Mouse (Mus musculus): Measurements from ENCODE around the gene Rnls. TPM values are rescaled to one million over a fixed set of nuclear protein-coding genes. Genes with fewer than 3 reads are reported as not detected.
A peak's percentile ranks its signal among the peaks of the same experiment; 100 is the strongest.

Rnls gene
- total and polyA plus RNA-seq, 3 experiments: not detected

GRCm38 (mm10) chr19:33270231-33270630 lies 121.9 kb downstream of the Rnls start:
- DNase-seq (ENCODE audit: low spot score): no peak
- TF ChIP-seq POLR2AphosphoS5 (IDR thresholded peaks at IDR 0.05; ENCODE audit: insufficient replicate concordance, low read depth, low read length): no peak
- TF ChIP-seq GATA1 (IDR thresholded peaks at IDR 0.05; ENCODE audit: borderline replicate concordance, low read length): no peak
- TF ChIP-seq GATA2 (IDR thresholded peaks at IDR 0.05; ENCODE audit: borderline replicate concordance, low read depth, low read length): no peak
- TF ChIP-seq TAL1 (conservative IDR thresholded peaks at IDR 0.05; ENCODE audit: low read depth, low read length): no peak
- TF ChIP-seq CTCF (IDR thresholded peaks at IDR 0.05; ENCODE audit: low read depth, low read length): no peak
- Histone ChIP-seq H3K27me3 (ENCODE audit: insufficient read depth, low read length) (no peaks in the 10 kb centered on the region; the same call in 1 of the 2 replicates), H3K4me3 (ENCODE audit: low read depth, low read length) (no peak overlapping the region), H3K36me3 (replicated peaks) (no peaks in the 10 kb centered on the region), H3K9me3 (replicated peaks) (no peaks in the 10 kb centered on the region), H3K4me1 (ENCODE audit: insufficient read depth, low read depth, low read length) (no peaks in the 10 kb centered on the region)
- no peak for ATAC-seq (ENCODE audit: extremely low read depth, insufficient number of reproducible peaks, low FRiP score, poor library complexity, severe bottlenecking)

- ATAC-seq (ENCODE audit: extremely low read depth, insufficient number of reproducible peaks, low FRiP score, poor library complexity, severe bottlenecking): no peak
- Histone ChIP-seq H3K27me3 (ENCODE audit: insufficient read depth, low read length) (no peaks in the 10 kb centered on the region; the same call in 1 of the 2 replicates), H3K36me3 (replicated peaks) (no peaks in the 10 kb centered on the region), H3K4me3 (ENCODE audit: low read depth, low read length) (no peak overlapping the region), H3K4me1 (ENCODE audit: insufficient read depth, low read depth, low read length) (no peaks in the 10 kb centered on the region), H3K9me3 (replicated peaks) (no peaks in the 10 kb centered on the region)
- DNase-seq (ENCODE audit: low spot score): peak; percentile 2
- TF ChIP-seq CTCF (IDR thresholded peaks at IDR 0.05; ENCODE audit: low read depth, low read length) (peak; percentile 88), GATA1 (IDR thresholded peaks at IDR 0.05; ENCODE audit: borderline replicate concordance, low read length) (no peak), GATA2 (IDR thresholded peaks at IDR 0.05; ENCODE audit: borderline replicate concordance, low read depth, low read length) (no peak), POLR2AphosphoS5 (IDR thresholded peaks at IDR 0.05; ENCODE audit: insufficient replicate concordance, low read depth, low read length) (no peak), TAL1 (conservative IDR thresholded peaks at IDR 0.05; ENCODE audit: low read depth, low read length) (no peak)
Observed at GRCm38 (mm10) chr19:33268044-33268443, 124.1 kb downstream of the Rnls start.

GRCm38 (mm10) chr19:33265245-33265644 lies 126.8 kb downstream of the Rnls start:
- Histone ChIP-seq H3K4me3 (ENCODE audit: low read depth, low read length) (no peak overlapping the region), H3K36me3 (replicated peaks) (no peaks in the 10 kb centered on the region), H3K4me1 (ENCODE audit: insufficient read depth, low read depth, low read length) (no peaks in the 10 kb centered on the region), H3K27me3 (ENCODE audit: insufficient read depth, low read length) (peaks cover 4% of the 10 kb centered on the region; the same call in 1 of the 2 replicates), H3K9me3 (replicated peaks) (no peaks in the 10 kb centered on the region)
- TF ChIP-seq GATA1 (IDR thresholded peaks at IDR 0.05; ENCODE audit: borderline replicate concordance, low read length): no peak
- no peak for TF ChIP-seq TAL1 (conservative IDR thresholded peaks at IDR 0.05; ENCODE audit: low read depth, low read length)
- TF ChIP-seq POLR2AphosphoS5 (IDR thresholded peaks at IDR 0.05; ENCODE audit: insufficient replicate concordance, low read depth, low read length): no peak
- TF ChIP-seq GATA2 (IDR thresholded peaks at IDR 0.05; ENCODE audit: borderline replicate concordance, low read depth, low read length): no peak
- no peak for TF ChIP-seq CTCF (IDR thresholded peaks at IDR 0.05; ENCODE audit: low read depth, low read length)
- no peak for ATAC-seq (ENCODE audit: extremely low read depth, insufficient number of reproducible peaks, low FRiP score, poor library complexity, severe bottlenecking)
- DNase-seq (ENCODE audit: low spot score): no peak

- no peak for DNase-seq (ENCODE audit: low spot score)
- TF ChIP-seq POLR2AphosphoS5 (IDR thresholded peaks at IDR 0.05; ENCODE audit: insufficient replicate concordance, low read depth, low read length) (no peak), GATA2 (IDR thresholded peaks at IDR 0.05; ENCODE audit: borderline replicate concordance, low read depth, low read length) (no peak), CTCF (IDR thresholded peaks at IDR 0.05; ENCODE audit: low read depth, low read length) (no peak), GATA1 (IDR thresholded peaks at IDR 0.05; ENCODE audit: borderline replicate concordance, low read length) (no peak), TAL1 (conservative IDR thresholded peaks at IDR 0.05; ENCODE audit: low read depth, low read length) (no peak)
- H3K4me3 ChIP-seq (ENCODE audit: low read depth, low read length): no peak overlapping the region
- no peaks in the 10 kb centered on the region for H3K9me3 ChIP-seq (replicated peaks)
- no peaks in the 10 kb centered on the region for H3K36me3 ChIP-seq (replicated peaks)
- peaks cover 4% of the 10 kb centered on the region; the same call in 1 of the 2 replicates for H3K27me3 ChIP-seq (ENCODE audit: insufficient read depth, low read length)
- no peak for ATAC-seq (ENCODE audit: extremely low read depth, insufficient number of reproducible peaks, low FRiP score, poor library complexity, severe bottlenecking)
- no peaks in the 10 kb centered on the region for H3K4me1 ChIP-seq (ENCODE audit: insufficient read depth, low read depth, low read length)
Observed at GRCm38 (mm10) chr19:33264224-33264993, 127.7 kb downstream of the Rnls start.

GRCm38 (mm10) chr19:33262421-33262820 lies 129.7 kb downstream of the Rnls start:
- TF ChIP-seq CTCF (IDR thresholded peaks at IDR 0.05; ENCODE audit: low read depth, low read length) (no peak), POLR2AphosphoS5 (IDR thresholded peaks at IDR 0.05; ENCODE audit: insufficient replicate concordance, low read depth, low read length) (no peak), TAL1 (conservative IDR thresholded peaks at IDR 0.05; ENCODE audit: low read depth, low read length) (no peak), GATA2 (IDR thresholded peaks at IDR 0.05; ENCODE audit: borderline replicate concordance, low read depth, low read length) (no peak), GATA1 (IDR thresholded peaks at IDR 0.05; ENCODE audit: borderline replicate concordance, low read length) (no peak)
- H3K4me3 ChIP-seq (ENCODE audit: low read depth, low read length): no peak overlapping the region
- peaks cover 4% of the 10 kb centered on the region; the same call in 1 of the 2 replicates for H3K27me3 ChIP-seq (ENCODE audit: insufficient read depth, low read length)
- H3K9me3 ChIP-seq (replicated peaks): no peaks in the 10 kb centered on the region
- DNase-seq (ENCODE audit: low spot score) (no peak), ATAC-seq (ENCODE audit: extremely low read depth, insufficient number of reproducible peaks, low FRiP score, poor library complexity, severe bottlenecking) (no peak)
- H3K36me3 ChIP-seq (replicated peaks): no peaks in the 10 kb centered on the region
- no peaks in the 10 kb centered on the region for H3K4me1 ChIP-seq (ENCODE audit: insufficient read depth, low read depth, low read length)

- Histone ChIP-seq H3K27me3 (ENCODE audit: insufficient read depth, low read length) (peaks cover 4% of the 10 kb centered on the region; the same call in 1 of the 2 replicates), H3K36me3 (replicated peaks) (no peaks in the 10 kb centered on the region), H3K9me3 (replicated peaks) (no peaks in the 10 kb centered on the region), H3K4me3 (ENCODE audit: low read depth, low read length) (no peak overlapping the region), H3K4me1 (ENCODE audit: insufficient read depth, low read depth, low read length) (no peaks in the 10 kb centered on the region)
- TF ChIP-seq POLR2AphosphoS5 (IDR thresholded peaks at IDR 0.05; ENCODE audit: insufficient replicate concordance, low read depth, low read length): no peak
- TF ChIP-seq CTCF (IDR thresholded peaks at IDR 0.05; ENCODE audit: low read depth, low read length): no peak
- no peak for TF ChIP-seq TAL1 (conservative IDR thresholded peaks at IDR 0.05; ENCODE audit: low read depth, low read length)
- TF ChIP-seq GATA2 (IDR thresholded peaks at IDR 0.05; ENCODE audit: borderline replicate concordance, low read depth, low read length): no peak
- no peak for TF ChIP-seq GATA1 (IDR thresholded peaks at IDR 0.05; ENCODE audit: borderline replicate concordance, low read length)
- DNase-seq (ENCODE audit: low spot score) (no peak), ATAC-seq (ENCODE audit: extremely low read depth, insufficient number of reproducible peaks, low FRiP score, poor library complexity, severe bottlenecking) (no peak)
Observed at GRCm38 (mm10) chr19:33259164-33259563, 132.9 kb downstream of the Rnls start.
